Mouse (Mus musculus): Measurements from ENCODE around the gene 2810006K23Rik. TPM values are rescaled to one million over a fixed set of nuclear protein-coding genes. Genes with fewer than 3 reads are reported as not detected.

The 2810006K23Rik gene
- total RNA-seq, 2 experiments from 2014 or later, result 9.8 to 11.5 TPM

DNA sequence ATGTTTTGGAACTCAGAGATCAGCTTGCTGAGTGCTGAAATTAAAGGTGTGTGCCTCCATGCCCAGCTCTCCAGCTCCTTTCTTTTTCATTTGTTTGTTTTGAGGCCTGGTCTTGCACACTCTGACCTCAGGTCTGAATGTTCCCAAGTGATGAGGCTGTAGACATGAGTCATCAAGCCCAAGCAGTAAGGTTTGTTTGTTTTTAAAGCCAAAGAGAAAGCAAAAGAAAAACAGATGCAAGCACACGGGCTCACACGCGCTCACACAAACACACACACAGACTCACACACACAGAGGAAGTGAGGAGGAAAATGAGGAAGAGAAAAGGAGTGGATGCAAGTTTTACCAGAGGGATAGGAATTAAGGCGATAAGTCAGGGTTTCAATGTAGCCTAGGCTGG lies 49.3 kb downstream of the 2810006K23Rik start:
- no peak for DNase-seq (ENCODE audit: low spot score in 2 of 2)

- DNase-seq (ENCODE audit: low spot score in 2 of 2), result no peak
These were observed 52.2 kb downstream of the 2810006K23Rik start for GRCm38 (mm10) chr5:124380121-124380520.

GRCm38 (mm10) chr5:124387932-124388331 lies 60.0 kb downstream of the 2810006K23Rik start:
- no peak for DNase-seq (ENCODE audit: low spot score in 2 of 2)

Other genes with a start within 250 kb of the 2810006K23Rik start
- gene Abcb9, start 232.3 kb upstream of the 2810006K23Rik start, total RNA-seq (2021), result 1 to 10 TPM; 5.2 to 6.1 TPM
- 10 to 100 TPM in 1 of 2 experiments, 1 to 10 TPM in 1; 9.0 to 11.2 TPM for gene Ogfod2, start 215.8 kb upstream of the 2810006K23Rik start, total RNA-seq (2021)
- 10 to 100 TPM; 69.9 to 76.4 TPM for gene Arl6ip4, start 212.0 kb upstream of the 2810006K23Rik start, total RNA-seq (2021)
- 10 to 100 TPM; 24.7 to 28.9 TPM for gene Pitpnm2, start 78.3 kb upstream of the 2810006K23Rik start, total RNA-seq (2021)
- gene Mphosph9, start 117 bp upstream of the 2810006K23Rik start, total RNA-seq (2021), result 1 to 10 TPM; 7.7 to 9.7 TPM
- gene Cdk2ap1, start 35.0 kb downstream of the 2810006K23Rik start, total RNA-seq (2021), result 100 to 1,000 TPM; 214 TPM
- 10 to 100 TPM; 50.3 to 57.9 TPM for gene Sbno1, start 97.9 kb downstream of the 2810006K23Rik start, total RNA-seq (2021)
- gene Kmt5a, start 111.8 kb downstream of the 2810006K23Rik start, total RNA-seq (2021), result 10 to 100 TPM; 43.3 to 44.8 TPM
- gene Rilpl2, start 150.3 kb downstream of the 2810006K23Rik start, total RNA-seq (2021), result 10 to 100 TPM; 10.3 to 12.8 TPM
- gene Snrnp35, start 155.0 kb downstream of the 2810006K23Rik start, total RNA-seq (2021), result 10 to 100 TPM; 26.7 to 32.0 TPM
- gene Rilpl1, start 203.3 kb downstream of the 2810006K23Rik start, total RNA-seq (2021), result 10 to 100 TPM; 60.9 to 75.3 TPM
- gene Tmed2, start 212.6 kb downstream of the 2810006K23Rik start, total RNA-seq (2021), result 100 to 1,000 TPM; 174 to 192 TPM
- gene Ddx55, start 224.8 kb downstream of the 2810006K23Rik start, total RNA-seq (2021), result 10 to 100 TPM in 1 of 2 experiments, 1 to 10 TPM in 1; 7.4 to 11.1 TPM